Mouse (Mus musculus) spleen, adult 2 months (tissue): Measurements from ENCODE around the gene Rev3l.

Source experiments
- CTCF ChIP-seq: fragments of 200-500 bp; IDR thresholded peaks from 2 replicates; pipeline ENCODE4 v1.5.1; 2011; ENCODE audit warnings: mild to moderate bottlenecking, inconsistent platforms; ENCODE audit not compliant: insufficient read depth, insufficient read length, insufficient replicate concordance; ENCODE audit errors: extremely low read depth
- POLR2A ChIP-seq: fragments of 200-500 bp; IDR thresholded peaks from 2 replicates; pipeline ENCODE4 v1.6.1; 2011; ENCODE audit warnings: low read depth, low read length, inconsistent platforms

DNA sequence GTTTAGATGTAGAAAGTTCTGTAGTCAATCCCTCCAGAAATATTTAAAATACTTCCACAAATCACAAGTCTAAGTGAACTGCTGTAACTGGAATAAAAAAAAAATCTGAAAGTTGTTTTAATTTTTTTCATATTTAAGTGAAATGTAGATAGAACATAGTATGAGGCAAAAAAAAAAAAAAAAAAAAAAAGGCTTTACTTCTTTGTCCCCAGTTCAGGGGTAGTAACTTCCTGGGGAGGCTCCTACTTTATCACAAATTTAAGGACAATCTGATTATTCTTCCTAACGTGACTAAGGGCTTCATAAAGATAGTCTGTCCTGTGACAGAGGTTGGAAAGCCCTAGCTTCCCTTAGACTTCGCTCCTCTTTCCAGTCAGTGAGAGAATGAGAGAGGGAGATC, 39.8 kb upstream of the Rev3l start:
- TF ChIP-seq POLR2A (no peak), CTCF (no peak)
